Mouse (Mus musculus) midbrain, postnatal 0 days (tissue): ENCODE data around the gene Efemp1. TPM values are rescaled to one million over a fixed set of nuclear protein-coding genes. Genes with fewer than 3 reads are reported as not detected.
A peak's percentile ranks its signal among the peaks of the same experiment; 100 is the strongest.

Experiments used
- ATAC-seq: fragments of 200-750 bp; cut with Nextera tagmentation; 2 replicates; pipeline ENCODE4 v1.8.0; 2017; ENCODE audit warnings: moderate number of reproducible peaks, mild to moderate bottlenecking, moderate TSS enrichment, moderate library complexity; ENCODE audit not compliant: low FRiP score
- DNase-seq: peaks from one replicate; pipeline ENCODE4 v3.0.0-alpha.2; 2015; ENCODE audit warnings: low spot score
- H3K27ac ChIP-seq: fragments of 300-500 bp; sonication (generic); 2 replicates; pipeline ENCODE4 v1.5.1; 2014; ENCODE audit warnings: low read depth, mild to moderate bottlenecking, low read length, mixed read lengths
- H3K27me3 ChIP-seq: fragments of 300-500 bp; sonication (generic); 2 replicates; pipeline ENCODE4 v1.6.1; 2014; ENCODE audit warnings: low read length, control low read depth, mixed read lengths; ENCODE audit not compliant: insufficient read depth
- H3K36me3 ChIP-seq: fragments of 300-500 bp; sonication (generic); 2 replicates; pipeline ENCODE4 v1.6.1; 2014; ENCODE audit warnings: low read length, control low read depth, mixed read lengths; ENCODE audit not compliant: insufficient read depth
- H3K4me1 ChIP-seq: fragments of 300-500 bp; sonication (generic); 2 replicates; pipeline ENCODE4 v1.6.1; 2014; ENCODE audit warnings: mild to moderate bottlenecking, control low read depth, antibody characterized with exemption, low read length, mixed read lengths; ENCODE audit not compliant: insufficient read depth
- H3K4me2 ChIP-seq: fragments of 300-500 bp; sonication (generic); 2 replicates; pipeline ENCODE4 v1.6.1; 2014; ENCODE audit warnings: low read depth, mild to moderate bottlenecking, low read length, mixed read lengths; ENCODE audit not compliant: poor library complexity, severe bottlenecking
- H3K4me3 ChIP-seq: fragments of 300-500 bp; sonication (generic); 2 replicates; pipeline ENCODE4 v1.5.1; 2014; ENCODE audit warnings: low read depth, mild to moderate bottlenecking, low read length, moderate library complexity
- H3K9ac ChIP-seq: fragments of 300-500 bp; sonication (generic); replicated peaks from 2 replicates; pipeline ENCODE4 v1.6.1; 2014; ENCODE audit warnings: mild to moderate bottlenecking, low read length, moderate library complexity, mixed read lengths; ENCODE audit not compliant: poor library complexity, severe bottlenecking
- H3K9me3 ChIP-seq: fragments of 300-500 bp; sonication (generic); 2 replicates; pipeline ENCODE4 v1.6.1; 2016; ENCODE audit warnings: low read length, control low read depth
- CTCF ChIP-seq: IDR thresholded peaks from 2 replicates; pipeline ENCODE4 v1.5.1; 2016; ENCODE audit warnings: antibody characterized with exemption, mild to moderate bottlenecking
- WGBS: fragments of 180-500 bp; shearing (Covaris S2); extraction: QIAGEN DNeasy Blood & Tissue Kit; methylation state at CpG from one replicate; pipeline ENCODE4 v1.1.7; 2014; 5-methylcytosine and 5-hydroxymethylcytosine counted together
- polyA plus RNA-seq: library from polyadenylated mRNA; unstranded; fragments of >200 nt; fragmentation: Nextera tagmentation; extraction: Ambion mirVana; gene quantifications from 2 replicates; pipeline ENCODE4 v1.2.1, GENCODE M21; 2015
- total RNA-seq: library from RNA; depleted of rRNA; stranded (reverse); fragments of >200 nt; gene quantifications from 2 replicates; pipeline ENCODE4 v1.2.3, GENCODE M21; 2014; rRNA removed

Efemp1 gene
- total RNA-seq, result 7.1 and 8.1 TPM in 2 replicates
- 8.5 TPM in 2 replicates for polyA plus RNA-seq

- H3K4me3 ChIP-seq, result peak within 1 kb of the TSS; percentile 41
- H3K9ac ChIP-seq, result 0 out of 2 replicates have a peak within 1 kb of the TSS, but pooled peaks have one; percentile 15
- no peak within 1 kb of the TSS for H3K27ac ChIP-seq
- WGBS, result 0% methylated on average over 30 of the region's 30 CpGs
- peak; percentile 87 for ATAC-seq
- no peaks in the 10 kb centered on the region for H3K9me3 ChIP-seq
- H3K4me1 ChIP-seq, result 0 out of 2 replicates have a peak, but pooled peaks cover 3% of the 10 kb centered on the region
- no peak for TF ChIP-seq CTCF
- no peaks in the 10 kb centered on the region for H3K36me3 ChIP-seq
- H3K4me2 ChIP-seq, result peak within 1 kb of the TSS; percentile 74
- DNase-seq, result peak; percentile 5
- peaks cover 8% of the 10 kb centered on the region; the same call in 1 of the 2 replicates for H3K27me3 ChIP-seq
Measured at GRCm38 (mm10) chr11:28853102-28853800, at the start of gene Efemp1. Gene Efemp1, plus strand, starts transcription at chr11:28853204.

GRCm38 (mm10) chr11:28808685-28809084, 44.3 kb upstream of the Efemp1 start:
- 63% methylated on average over 3 of the region's 3 CpGs for WGBS
- peak; percentile 61 for DNase-seq
- peak; percentile 67 for TF ChIP-seq CTCF
- Histone ChIP-seq H3K36me3 (no peaks in the 10 kb centered on the region), H3K9me3 (no peaks in the 10 kb centered on the region), H3K27me3 (no peaks in the 10 kb centered on the region), H3K4me3 (no peak overlapping the region), H3K27ac (no peak overlapping the region), H3K4me2 (no peak overlapping the region), H3K4me1 (no peaks in the 10 kb centered on the region), H3K9ac (no peak overlapping the region)
- ATAC-seq, result no peak

GRCm38 (mm10) chr11:28811874-28812273, 41.1 kb upstream of the Efemp1 start:
- Histone ChIP-seq H3K4me2 (no peak overlapping the region), H3K36me3 (no peaks in the 10 kb centered on the region), H3K9me3 (no peaks in the 10 kb centered on the region), H3K27ac (no peak overlapping the region), H3K4me1 (no peaks in the 10 kb centered on the region), H3K9ac (no peak overlapping the region), H3K4me3 (no peak overlapping the region), H3K27me3 (no peaks in the 10 kb centered on the region)
- 71% methylated on average over 2 of the region's 2 CpGs for WGBS
- DNase-seq (no peak), ATAC-seq (no peak)
- peak; percentile 53 for TF ChIP-seq CTCF

GRCm38 (mm10) chr11:28812564-28812963, 40.4 kb upstream of the Efemp1 start:
- no peak overlapping the region for H3K9ac ChIP-seq
- ATAC-seq, result no peak

GRCm38 (mm10) chr11:28817405-28817804, 35.6 kb upstream of the Efemp1 start:
- H3K9ac ChIP-seq, result no peak overlapping the region
- no peak for TF ChIP-seq CTCF
- H3K27me3 ChIP-seq, result no peaks in the 10 kb centered on the region
- no peak overlapping the region for H3K4me2 ChIP-seq
- H3K4me3 ChIP-seq, result no peak overlapping the region
- no peak for ATAC-seq
- peak; percentile 4 for DNase-seq
- H3K4me1 ChIP-seq, result no peaks in the 10 kb centered on the region
- no peaks in the 10 kb centered on the region for H3K9me3 ChIP-seq
- H3K27ac ChIP-seq, result no peak overlapping the region
- no peaks in the 10 kb centered on the region for H3K36me3 ChIP-seq
- 69% methylated on average over 4 of the region's 4 CpGs for WGBS

More at GRCm38 (mm10) chr11:28812564-28812963, 40.4 kb upstream of the Efemp1 start:
- no peak for TF ChIP-seq CTCF
- no peaks in the 10 kb centered on the region for H3K27me3 ChIP-seq
- no peak for DNase-seq
- no peaks in the 10 kb centered on the region for H3K9me3 ChIP-seq
- H3K4me3 ChIP-seq, result no peak overlapping the region
- no peaks in the 10 kb centered on the region for H3K36me3 ChIP-seq
- no peak overlapping the region for H3K27ac ChIP-seq
- H3K4me2 ChIP-seq, result no peak overlapping the region
- no peaks in the 10 kb centered on the region for H3K4me1 ChIP-seq
- WGBS, result 68% methylated on average over 2 of the region's 2 CpGs

GRCm38 (mm10) chr11:28826950-28827349, 26.1 kb upstream of the Efemp1 start:
- H3K4me2 ChIP-seq, result no peak overlapping the region
- H3K4me1 ChIP-seq, result no peaks in the 10 kb centered on the region
- no peak overlapping the region for H3K9ac ChIP-seq
- no peaks in the 10 kb centered on the region for H3K27me3 ChIP-seq
- no peak overlapping the region for H3K27ac ChIP-seq
- no peaks in the 10 kb centered on the region for H3K36me3 ChIP-seq
- TF ChIP-seq CTCF, result no peak
- ATAC-seq (no peak), DNase-seq (no peak)
- no peak overlapping the region for H3K4me3 ChIP-seq
- 86% methylated on average over 2 of the region's 2 CpGs for WGBS
- no peaks in the 10 kb centered on the region for H3K9me3 ChIP-seq
